Comparison of ENCODE assay signal across 8 mouse cellular contexts in the genomic region with DNA sequence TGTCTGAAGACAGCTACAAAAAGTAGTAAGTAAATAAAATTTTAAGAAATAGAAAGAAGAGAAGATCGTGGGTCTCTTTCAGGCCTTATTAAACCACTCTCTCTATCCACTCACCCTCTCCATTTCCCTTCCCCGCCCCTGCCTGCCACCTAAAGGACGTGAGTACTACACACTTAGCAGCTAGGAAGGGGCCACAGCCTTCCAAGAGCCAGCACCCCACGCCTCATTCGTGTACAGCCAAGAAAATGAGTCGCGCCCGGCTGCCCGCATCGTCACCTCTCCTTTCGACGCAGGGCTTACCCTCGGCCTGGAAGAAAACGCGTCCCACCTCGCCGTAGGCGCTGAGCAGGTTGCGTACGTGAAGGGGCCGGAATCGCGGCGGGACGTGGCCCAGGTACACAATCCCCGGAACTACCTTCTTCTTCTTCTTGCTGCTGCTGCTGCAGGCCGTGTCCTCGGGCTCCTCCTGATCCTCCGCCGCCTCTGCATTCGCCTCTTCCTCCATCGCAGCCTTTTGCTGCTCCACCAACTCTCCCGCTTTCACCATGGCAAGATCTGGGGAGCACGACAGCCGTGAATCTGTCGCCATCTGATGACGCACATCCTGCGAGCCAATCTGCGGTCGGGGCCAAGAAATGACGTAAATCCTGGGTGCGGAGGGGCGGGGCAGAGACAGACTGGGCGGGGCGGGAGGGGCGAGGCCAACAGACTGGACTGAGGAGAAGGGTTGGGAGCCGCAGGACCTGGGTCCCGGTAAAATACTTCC. TPM values are rescaled to one million over a fixed set of nuclear protein-coding genes. Genes with fewer than 3 reads are reported as not detected.
A peak's percentile ranks its signal among the peaks of the same experiment; 100 is the strongest.
DNase-seq lines count a peak whose midpoint lies in the region; ATAC-seq lines count a peak whose summit lies in the region.

A gene (minus strand): TSS at position 581 of the 766 bp plus-strand sequence.

- WGBS in embryonic facial prominence, embryonic 11.5 days = under 1% methylated on average over 48 of the region's 48 CpGs
- under 1% methylated on average over 48 of the region's 48 CpGs for WGBS in limb, embryonic 13.5 days
- under 1% methylated on average over 48 of the region's 48 CpGs for WGBS in midbrain, embryonic 15.5 days

- DNase-seq in 3134 (ENCODE audit: extremely low read depth, insufficient read length, low spot score) = peak; percentile 90
- peak; percentile 95 for DNase-seq in adrenal gland, postnatal 25 days
- DNase-seq in embryonic facial prominence, embryonic 11.5 days (ENCODE audit: low spot score) = peak; percentile 97
- DNase-seq in heart, adult 18-20 months = peak; percentile 92 to 97
- peak; percentile 93 for DNase-seq in kidney, adult 18-20 months
- DNase-seq in spleen, adult 18-20 months = peak; percentile 82 to 84

- ATAC-seq in embryonic facial prominence, embryonic 11.5 days (replicated peaks; ENCODE audit: insufficient number of reproducible peaks, low FRiP score, low TSS enrichment, low read depth) = peak; percentile 75
- ATAC-seq in limb, embryonic 13.5 days (ENCODE audit: low FRiP score, low read depth) = peak; percentile 86
- ATAC-seq in midbrain, embryonic 15.5 days (replicated peaks) = peak; percentile 92

- no peaks in the 10 kb centered on the region; the same call in 1 of the 2 replicates for H3K4me1 ChIP-seq in embryonic facial prominence, embryonic 11.5 days (ENCODE audit: control insufficient read depth, insufficient read depth, low read length)
- H3K4me1 ChIP-seq in limb, embryonic 13.5 days = peaks cover 9% of the 10 kb centered on the region
- peaks cover 24% of the 10 kb centered on the region for H3K4me1 ChIP-seq in midbrain, embryonic 15.5 days

- H3K9ac ChIP-seq in embryonic facial prominence, embryonic 11.5 days (replicated peaks; ENCODE audit: low read length) = peak within 1 kb of the TSS; percentile 77
- peak within 1 kb of the TSS; percentile 91 for H3K9ac ChIP-seq in limb, embryonic 13.5 days
- peak within 1 kb of the TSS; percentile 86 for H3K9ac ChIP-seq in midbrain, embryonic 15.5 days

- H3K4me2 ChIP-seq in embryonic facial prominence, embryonic 11.5 days (ENCODE audit: low read depth, low read length) = peak within 1 kb of the TSS; percentile 81
- H3K4me2 ChIP-seq in limb, embryonic 13.5 days (replicated peaks) = peak within 1 kb of the TSS; percentile 76
- H3K4me2 ChIP-seq in midbrain, embryonic 15.5 days = peak within 1 kb of the TSS; percentile 94

- no peak within 1 kb of the TSS; the same call in 1 of the 2 replicates for H3K27ac ChIP-seq in embryonic facial prominence, embryonic 11.5 days (replicated peaks; ENCODE audit: low read depth, low read length)
- peak within 1 kb of the TSS; percentile 67; the same call in 1 of the 2 replicates for H3K27ac ChIP-seq in limb, embryonic 13.5 days
- peak within 1 kb of the TSS; percentile 81 for H3K27ac ChIP-seq in midbrain, embryonic 15.5 days

- no peaks in the 10 kb centered on the region for H3K9me3 ChIP-seq in embryonic facial prominence, embryonic 11.5 days (replicated peaks; ENCODE audit: control insufficient read depth, low read length)
- no peaks in the 10 kb centered on the region for H3K9me3 ChIP-seq in limb, embryonic 13.5 days
- H3K9me3 ChIP-seq in midbrain, embryonic 15.5 days = no peaks in the 10 kb centered on the region

- H3K36me3 ChIP-seq in embryonic facial prominence, embryonic 11.5 days (replicated peaks; ENCODE audit: control insufficient read depth, insufficient read depth, low read depth, low read length) = no peaks in the 10 kb centered on the region; the same call in 1 of the 2 replicates
- H3K36me3 ChIP-seq in limb, embryonic 13.5 days = peaks cover 38% of the 10 kb centered on the region
- peaks cover 15% of the 10 kb centered on the region; the same call in 1 of the 2 replicates for H3K36me3 ChIP-seq in midbrain, embryonic 15.5 days (replicated peaks)

- peak within 1 kb of the TSS; percentile 93 for H3K4me3 ChIP-seq in embryonic facial prominence, embryonic 11.5 days (ENCODE audit: low read depth, low read length)
- peak within 1 kb of the TSS; percentile 94 for H3K4me3 ChIP-seq in limb, embryonic 13.5 days
- H3K4me3 ChIP-seq in midbrain, embryonic 15.5 days = peak within 1 kb of the TSS; percentile 98

- no peaks in the 10 kb centered on the region for H3K27me3 ChIP-seq in embryonic facial prominence, embryonic 11.5 days (ENCODE audit: control insufficient read depth, insufficient read depth, low read length)
- H3K27me3 ChIP-seq in limb, embryonic 13.5 days = no peaks in the 10 kb centered on the region
- no peaks in the 10 kb centered on the region for H3K27me3 ChIP-seq in midbrain, embryonic 15.5 days (replicated peaks)

RNA-seq across cellular contexts. Expression of the gene that starts here (rescaled TPM):
- 6.4 and 6.9 TPM in 2 replicates for total RNA-seq in adrenal gland, postnatal 25 days (2021)
- 15.0 and 16.2 TPM in 2 replicates for polyA plus RNA-seq in embryonic facial prominence, embryonic 11.5 days (2014; fragmentation: Nextera tagmentation; extraction: Ambion mirVana)
- 1 to 10 TPM; 4.6 to 4.7 TPM for total RNA-seq in heart, adult 18-20 months (2021)
- 13.4 and 14.8 TPM in 2 replicates for polyA plus RNA-seq in limb, embryonic 13.5 days (2015; fragmentation: Nextera tagmentation; extraction: Ambion mirVana)
- 9.8 and 9.9 TPM in 2 replicates for polyA plus RNA-seq in midbrain, embryonic 15.5 days (2015; fragmentation: Nextera tagmentation; extraction: Ambion mirVana)
